Mouse (Mus musculus) erythroblast, embryonic 14.5 days (primary cell): ENCODE measurements around the gene Cdip1.

ENCODE experiments used
- GATA1 ChIP-seq: IDR thresholded peaks from 2 replicates; pipeline ENCODE4 v1.6.1; 2012; ENCODE audit warnings: low read length, inconsistent platforms, mixed read lengths
- TAL1 ChIP-seq: IDR thresholded peaks from 3 replicates; pipeline ENCODE4 v1.6.1; 2012; ENCODE audit warnings: low read length, inconsistent platforms, mixed read lengths

GRCm38 (mm10) chr16:4778940-4779339 is 11.2 kb downstream of the Cdip1 start:
- no peak for TF ChIP-seq GATA1
- TF ChIP-seq TAL1, result no peak
